Mouse (Mus musculus) embryo, embryonic 10.5 days (tissue): Measurements from ENCODE around the gene Gm867.

ENCODE experiments used
- DNase-seq: peaks from one replicate; pipeline ENCODE4 v3.0.0-alpha.2; 2015; ENCODE audit warnings: low spot score

Gene Gm867

GRCm38 (mm10) chr10:75940520-75940919, at the start of gene Gm867:
Gene Gm867 (minus strand): TSS chr10:75940672.
- no peak for DNase-seq

DNA sequence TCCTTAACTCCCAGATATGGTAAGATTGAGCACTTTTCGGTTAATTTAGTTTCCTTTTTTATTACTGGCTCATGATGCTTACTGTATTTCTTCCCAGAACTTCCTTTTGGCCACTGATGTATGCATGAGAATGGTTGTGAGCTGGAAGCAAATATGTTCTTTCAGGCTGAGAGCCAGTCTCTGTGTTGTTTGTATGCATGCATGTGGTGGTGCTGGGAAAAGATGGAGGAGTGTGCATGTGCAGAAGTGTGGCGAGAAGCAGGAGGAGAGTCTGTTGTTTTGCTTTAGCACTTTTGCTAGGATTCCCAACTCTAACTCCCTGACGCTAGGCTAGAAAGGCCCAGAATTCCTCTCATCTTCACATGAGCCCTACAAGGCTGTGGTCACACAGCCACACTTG, 39.0 kb upstream of the Gm867 start:
- DNase-seq, result no peak

- DNase-seq, result no peak
Measured at GRCm38 (mm10) chr10:75978835-75979157, 38.3 kb upstream of the Gm867 start.

DNA sequence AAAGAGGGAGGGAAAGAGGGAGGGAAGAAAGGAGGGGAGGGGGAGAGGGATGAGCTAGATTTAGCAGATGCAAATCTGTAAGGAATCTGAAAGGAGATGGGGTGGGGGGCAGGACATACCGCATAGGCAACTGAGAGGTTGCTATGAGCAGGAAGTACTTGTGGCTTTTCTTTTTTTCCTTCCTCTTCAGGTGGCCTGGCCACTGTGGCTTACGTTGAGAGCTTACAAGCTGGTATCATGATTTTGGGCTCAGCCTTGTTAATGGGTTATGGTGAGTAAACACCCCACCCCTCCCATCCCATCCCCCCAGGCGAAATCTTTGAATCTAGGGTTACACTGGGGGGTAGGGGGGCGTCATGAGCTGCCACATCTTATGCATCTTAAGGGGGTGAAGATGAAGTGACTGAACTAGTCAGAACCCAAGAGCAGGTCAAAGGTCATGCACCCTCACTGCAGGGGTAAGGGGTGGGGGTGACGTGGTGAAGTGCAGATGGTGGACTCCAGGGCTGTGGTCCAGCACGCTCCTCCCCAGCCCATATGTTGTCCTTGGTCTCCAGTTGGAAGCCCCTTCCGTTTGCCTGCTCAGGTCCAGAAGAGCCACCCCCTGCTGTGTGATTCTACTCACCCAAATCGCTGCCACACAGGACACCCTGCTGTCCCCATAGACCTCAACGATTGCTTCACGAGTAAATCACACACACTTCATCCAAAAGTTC, 37.8 kb upstream of the Gm867 start:
- no peak for DNase-seq

GRCm38 (mm10) chr10:75975216-75975615, 34.7 kb upstream of the Gm867 start:
- DNase-seq, result peak; percentile 28

GRCm38 (mm10) chr10:75973846-75974245, 33.4 kb upstream of the Gm867 start:
- DNase-seq, result no peak

GRCm38 (mm10) chr10:75954381-75954811, 13.9 kb upstream of the Gm867 start, which contains the start of gene Gm5134:
Gene Gm5134 (plus strand): TSS chr10:75954514.
- DNase-seq, result no peak

DNA sequence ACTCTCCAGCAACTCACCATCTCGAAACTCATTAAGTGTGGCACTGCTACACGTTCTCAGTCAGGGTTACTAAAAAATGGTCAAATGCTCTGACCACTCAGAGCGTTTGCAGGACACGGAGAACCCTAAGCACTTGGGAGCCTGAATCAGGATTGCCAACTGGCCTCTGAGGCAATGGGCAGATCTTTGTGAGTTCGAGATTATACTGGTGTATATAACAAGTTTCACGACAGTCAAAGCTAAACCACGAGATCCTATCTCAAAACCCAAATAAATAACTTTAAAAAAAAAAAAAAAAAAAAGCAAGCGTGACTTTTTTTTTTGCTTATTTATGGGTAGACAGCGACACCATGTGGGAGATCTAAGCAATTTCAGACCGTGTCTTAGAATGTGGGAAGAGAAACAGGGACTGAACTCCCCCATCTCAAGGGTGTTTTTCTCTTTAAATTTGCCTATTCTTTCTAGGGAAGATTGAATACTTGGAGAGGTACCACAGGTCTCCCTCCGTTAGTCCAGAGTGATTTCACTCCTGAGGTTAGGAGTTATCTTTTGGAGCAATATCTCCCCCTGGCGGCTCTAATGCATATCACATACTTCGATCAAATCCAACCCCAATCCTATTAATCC, 11.1 kb upstream of the Gm867 start:
- DNase-seq, result peak; percentile 82

- DNase-seq, result peak; percentile 64
Measured at GRCm38 (mm10) chr10:75950791-75951210, 10.3 kb upstream of the Gm867 start.

DNA sequence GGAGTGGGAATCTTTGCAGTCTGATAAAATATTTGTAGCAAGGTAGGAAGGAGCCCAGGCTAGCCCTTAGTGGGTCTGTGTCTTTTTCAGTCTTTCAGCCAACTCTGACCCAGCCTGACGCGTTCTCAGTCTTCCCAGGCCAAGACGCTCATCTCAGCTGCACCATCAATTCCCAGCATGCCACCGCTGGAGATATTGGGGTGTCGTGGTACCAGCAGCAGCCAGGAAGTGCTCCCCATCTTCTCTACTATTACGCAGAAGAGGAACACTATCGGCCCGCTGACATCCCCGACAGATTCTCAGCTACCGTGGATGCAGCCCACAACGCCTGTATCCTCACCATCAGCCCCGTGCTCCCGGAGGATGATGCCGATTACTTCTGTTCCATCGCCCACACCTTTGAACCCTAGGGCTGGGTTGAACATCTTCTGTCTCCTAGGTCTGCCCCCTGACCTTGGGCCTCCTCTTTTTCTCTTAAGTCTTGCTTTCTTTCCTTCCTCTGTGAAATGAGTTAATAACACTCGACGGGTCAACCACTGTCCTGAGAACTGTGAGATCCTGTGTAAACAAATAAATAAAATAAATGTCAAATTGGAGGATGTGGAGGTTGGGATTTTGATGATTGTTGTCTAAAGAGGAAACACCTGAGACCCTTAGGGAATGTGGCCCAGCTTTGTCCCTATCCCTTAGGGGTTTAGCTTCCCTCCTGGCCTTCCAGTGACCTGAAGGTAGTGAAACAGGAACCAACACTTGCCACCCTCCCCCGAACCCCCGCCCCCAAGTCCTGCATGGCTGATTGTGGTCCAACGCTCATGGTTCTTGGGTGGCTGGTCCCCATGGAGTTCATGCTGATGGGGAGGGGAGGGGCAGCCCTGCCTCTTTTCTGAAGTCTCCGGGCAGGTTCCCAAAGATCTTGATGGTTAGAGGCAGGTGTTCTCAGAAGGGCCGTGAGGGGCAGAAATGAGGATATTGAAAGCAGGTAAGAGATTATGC, 8.9 kb upstream of the Gm867 start:
- DNase-seq, result no peak

DNA sequence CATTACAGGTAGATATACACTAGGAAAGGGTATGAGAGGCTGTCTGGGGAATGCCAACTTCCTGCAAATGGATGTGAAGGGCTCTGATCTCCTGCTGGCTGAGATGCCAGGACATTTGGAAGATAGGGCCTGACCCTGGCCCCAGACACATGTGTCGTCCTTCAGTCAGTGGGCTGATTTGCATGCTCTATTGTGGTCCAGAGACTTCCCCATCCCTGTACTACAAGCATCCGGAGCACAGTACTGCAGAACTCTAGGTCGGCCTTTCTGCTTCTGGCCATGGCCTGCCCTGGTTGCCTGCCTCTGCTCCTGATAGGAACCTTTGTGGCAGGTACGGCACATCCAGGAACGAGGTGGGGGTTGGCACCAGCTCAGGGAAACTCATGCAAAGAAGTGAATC, 7.6 kb upstream of the Gm867 start:
- DNase-seq, result no peak

GRCm38 (mm10) chr10:75945896-75946295, 5.4 kb upstream of the Gm867 start:
- no peak for DNase-seq

DNA sequence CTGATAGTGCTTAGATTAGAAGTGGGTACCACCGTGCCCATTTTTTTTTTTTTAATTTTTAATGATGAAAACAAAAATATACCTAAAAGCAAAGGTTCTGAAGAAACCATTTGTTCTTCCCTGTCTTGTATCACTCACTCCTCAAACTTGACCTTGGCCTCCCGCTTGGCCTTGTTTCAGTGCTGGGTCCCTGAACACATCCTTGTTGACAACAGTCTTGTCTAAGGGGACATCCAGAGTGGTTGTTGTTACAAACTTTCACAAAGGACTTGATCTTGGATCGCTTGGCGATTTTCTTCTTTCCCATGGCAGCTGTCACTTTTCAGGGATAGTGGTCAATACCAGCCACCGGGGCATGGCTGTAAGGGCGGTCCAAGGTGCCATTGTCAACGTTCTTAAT, 4.7 kb upstream of the Gm867 start:
- DNase-seq, result no peak

DNA sequence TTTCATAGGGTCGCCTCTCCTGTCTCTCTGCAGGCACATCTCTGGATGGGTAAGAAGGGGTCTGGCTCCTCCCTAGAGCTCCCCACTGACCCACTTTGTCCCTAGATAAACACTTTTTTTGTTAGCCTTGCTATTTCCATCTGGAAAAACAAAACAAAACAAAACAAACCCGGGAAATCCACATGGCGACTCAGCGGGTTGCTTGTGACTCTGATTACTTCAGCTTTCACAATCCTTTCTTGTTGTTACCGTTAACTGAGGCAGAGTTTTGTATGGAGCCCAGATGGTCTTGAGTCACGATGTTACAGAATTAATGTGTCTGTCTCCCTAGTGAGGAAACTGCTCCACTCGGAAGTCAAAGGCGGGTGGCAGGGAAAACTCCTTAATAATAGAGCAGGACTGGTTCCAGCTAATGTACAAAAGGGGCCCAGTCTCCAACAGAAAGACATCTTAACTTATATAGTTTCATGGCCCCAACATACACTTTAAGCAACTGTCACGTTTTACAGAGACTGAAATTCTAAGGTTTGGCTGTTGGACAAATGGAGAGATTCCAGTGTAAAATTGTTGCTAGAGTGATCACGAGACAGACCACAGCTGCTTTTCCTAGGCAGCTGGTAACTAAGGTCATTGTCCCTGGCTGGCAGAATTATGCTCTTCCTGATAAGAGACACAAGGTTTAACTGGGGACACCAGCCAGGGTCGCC, 3.7 kb upstream of the Gm867 start:
- DNase-seq, result peak; percentile 47

GRCm38 (mm10) chr10:75942736-75943477, 2.4 kb upstream of the Gm867 start, which contains the start of gene Vpreb3:
Gene Vpreb3 (plus strand): TSS chr10:75943057.
- no peak for DNase-seq

- DNase-seq, result no peak
Measured at GRCm38 (mm10) chr10:75941042-75941824, 761 bp upstream of the Gm867 start.

DNA sequence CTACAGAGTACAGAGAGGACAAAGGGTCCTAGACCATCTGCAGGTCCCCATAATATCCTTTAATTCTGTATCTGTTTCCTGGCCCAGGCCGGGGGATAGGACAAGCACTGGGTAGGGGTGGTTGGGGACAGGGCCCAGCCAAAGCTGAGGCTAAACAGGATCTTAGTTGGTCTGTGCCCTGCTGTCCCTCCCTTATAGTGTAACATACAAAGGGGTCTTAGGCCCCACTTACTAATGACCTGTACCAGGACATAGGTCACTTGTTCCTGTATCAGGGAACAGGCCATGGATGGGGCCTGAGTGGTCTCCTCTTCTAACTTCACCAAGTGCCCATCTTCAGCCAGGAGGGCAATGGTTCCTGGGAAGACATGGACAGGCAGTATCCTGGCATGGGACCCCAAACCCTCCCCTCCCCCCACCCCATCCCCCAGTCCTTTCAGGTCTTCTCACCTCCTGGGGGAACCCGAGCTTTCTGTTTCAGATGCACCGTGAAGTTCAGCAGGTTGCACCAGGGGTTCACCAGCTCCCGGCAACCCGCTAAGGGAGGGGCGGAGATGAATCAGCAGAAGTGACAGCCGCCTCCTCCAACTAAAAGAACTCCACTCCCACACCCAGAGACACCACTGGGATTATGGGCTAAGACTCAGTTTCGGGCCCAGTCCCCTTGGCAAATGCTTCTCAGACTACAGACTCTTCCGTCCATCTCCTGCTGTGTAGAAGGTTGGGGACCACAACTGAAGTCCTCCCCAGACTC, 814 bp downstream of the Gm867 start:
- DNase-seq, result no peak

GRCm38 (mm10) chr10:75937851-75938643, 2.4 kb downstream of the Gm867 start:
- no peak for DNase-seq
